Mouse (Mus musculus) embryonic facial prominence, embryonic 14.5 days (tissue): Measurements from ENCODE around the gene Ints1. TPM values are rescaled to one million over a fixed set of nuclear protein-coding genes. Genes with fewer than 3 reads are reported as not detected.
"Not testable (repeated sequence)": the region's sequence is repeated elsewhere in the genome, so short reads cannot be mapped to it uniquely, and the experiment has no call there.

ENCODE experiments used
- ATAC-seq: fragments of 200-750 bp; cut with Nextera tagmentation; 2 replicates; pipeline ENCODE4 v1.8.0; 2017; ENCODE audit warnings: low read depth, moderate number of reproducible peaks, moderate TSS enrichment
- DNase-seq: peaks from one replicate; pipeline ENCODE4 v3.0.0-alpha.2; 2015; ENCODE audit warnings: low spot score
- H3K27ac ChIP-seq: fragments of 300-500 bp; sonication (generic); replicated peaks from 2 replicates; pipeline ENCODE4 v1.5.1; 2014; ENCODE audit warnings: low read depth, mild to moderate bottlenecking, low read length, moderate library complexity
- H3K27me3 ChIP-seq: fragments of 300-500 bp; sonication (generic); replicated peaks from 2 replicates; pipeline ENCODE4 v1.6.1; 2014; ENCODE audit warnings: low read length; ENCODE audit not compliant: control insufficient read depth, insufficient read depth
- H3K36me3 ChIP-seq: fragments of 300-500 bp; sonication (generic); 2 replicates; pipeline ENCODE4 v1.6.1; 2014; ENCODE audit warnings: low read length, mixed read lengths; ENCODE audit not compliant: control insufficient read depth, insufficient read depth
- H3K4me1 ChIP-seq: fragments of 300-500 bp; sonication (generic); 2 replicates; pipeline ENCODE4 v1.6.1; 2014; ENCODE audit warnings: antibody characterized with exemption, low read length; ENCODE audit not compliant: control insufficient read depth, insufficient read depth
- H3K4me2 ChIP-seq: fragments of 300-500 bp; sonication (generic); 2 replicates; pipeline ENCODE4 v1.6.1; 2014; ENCODE audit warnings: low read depth, mild to moderate bottlenecking, low read length, moderate library complexity, mixed read lengths
- H3K4me3 ChIP-seq: fragments of 300-500 bp; sonication (generic); 2 replicates; pipeline ENCODE4 v1.5.1; 2014; ENCODE audit warnings: low read depth, mild to moderate bottlenecking, low read length
- H3K9ac ChIP-seq: fragments of 300-500 bp; sonication (generic); 2 replicates; pipeline ENCODE4 v1.6.1; 2014; ENCODE audit warnings: low read depth, mild to moderate bottlenecking, low read length, moderate library complexity, mixed read lengths
- H3K9me3 ChIP-seq: fragments of 300-500 bp; sonication (generic); 2 replicates; pipeline ENCODE4 v1.6.1; 2016; ENCODE audit warnings: low read length; ENCODE audit not compliant: control insufficient read depth
- WGBS: fragments of 180-500 bp; shearing (Covaris S2); extraction: QIAGEN DNeasy Blood & Tissue Kit; methylation state at CpG from one replicate; pipeline ENCODE4 v1.1.7; 2014; 5-methylcytosine and 5-hydroxymethylcytosine counted together
- polyA plus RNA-seq: library from polyadenylated mRNA; unstranded; fragments of >200 nt; fragmentation: Nextera tagmentation; extraction: Ambion mirVana; gene quantifications from 2 replicates; pipeline ENCODE4 v1.2.1, GENCODE M21; 2014

Gene Ints1
- polyA plus RNA-seq, 1 experiment from 2014 or later: 28.0 TPM

DNA sequence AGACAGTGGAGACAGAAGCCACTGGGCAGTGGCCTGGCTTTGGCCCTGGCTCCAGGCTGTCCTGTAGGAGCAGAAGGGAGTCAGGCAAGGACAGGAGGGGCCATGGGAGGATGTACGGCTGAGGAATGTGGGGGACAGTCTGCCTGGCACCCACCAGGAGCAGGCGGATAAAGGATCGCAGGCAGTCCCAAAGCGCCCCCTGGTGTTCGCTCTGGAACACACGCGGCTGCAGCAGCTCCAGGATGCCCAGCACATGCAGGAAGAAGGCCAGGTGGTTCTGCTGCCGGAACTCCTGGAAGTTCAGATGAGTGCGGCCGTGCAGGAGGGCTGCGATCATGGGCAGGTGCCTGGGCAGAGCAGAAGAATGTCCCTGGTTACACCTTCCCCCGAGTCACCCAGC is 20.7 kb downstream of the Ints1 start:
- H3K4me1 ChIP-seq: no peaks in the 10 kb centered on the region
- no peak overlapping the region for H3K27ac ChIP-seq
- ATAC-seq: no peak
- no peak overlapping the region for H3K4me3 ChIP-seq
- H3K9me3 ChIP-seq: no peaks in the 10 kb centered on the region
- no peak for DNase-seq
- peaks cover 89% of the 10 kb centered on the region for H3K36me3 ChIP-seq
- H3K27me3 ChIP-seq: no peaks in the 10 kb centered on the region
- no peak overlapping the region for H3K4me2 ChIP-seq
- WGBS: 19% methylated on average over 8 of the region's 12 CpGs
- no peak overlapping the region for H3K9ac ChIP-seq

DNA sequence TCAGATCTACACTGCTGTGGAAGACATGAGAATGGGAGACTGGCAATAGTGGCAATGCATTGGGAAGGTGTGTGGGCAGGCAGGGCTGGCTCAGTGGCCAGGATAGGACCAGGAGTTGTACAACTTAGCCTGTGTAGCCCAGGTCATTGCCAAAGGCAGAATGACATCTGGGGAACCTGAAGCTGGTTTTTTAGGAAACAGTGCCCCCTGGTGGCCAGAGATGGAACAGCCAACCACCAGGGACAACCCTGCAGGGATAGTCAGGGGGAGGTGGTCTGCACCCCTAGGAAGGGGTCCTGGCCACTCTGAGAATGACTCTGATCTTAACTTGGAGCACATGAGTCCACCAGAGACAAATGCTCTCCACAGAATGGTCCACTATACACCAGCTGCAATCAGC is 24.9 kb downstream of the Ints1 start:
- Histone ChIP-seq H3K27me3 (no peaks in the 10 kb centered on the region), H3K36me3 (peaks cover 47% of the 10 kb centered on the region), H3K9me3 (no peaks in the 10 kb centered on the region), H3K9ac (no peak overlapping the region), H3K27ac (no peak overlapping the region), H3K4me2 (no peak overlapping the region), H3K4me3 (no peak overlapping the region), H3K4me1 (no peaks in the 10 kb centered on the region)
- peak; percentile 31; the same call in 1 of the 2 replicates for ATAC-seq
- DNase-seq: no peak

DNA sequence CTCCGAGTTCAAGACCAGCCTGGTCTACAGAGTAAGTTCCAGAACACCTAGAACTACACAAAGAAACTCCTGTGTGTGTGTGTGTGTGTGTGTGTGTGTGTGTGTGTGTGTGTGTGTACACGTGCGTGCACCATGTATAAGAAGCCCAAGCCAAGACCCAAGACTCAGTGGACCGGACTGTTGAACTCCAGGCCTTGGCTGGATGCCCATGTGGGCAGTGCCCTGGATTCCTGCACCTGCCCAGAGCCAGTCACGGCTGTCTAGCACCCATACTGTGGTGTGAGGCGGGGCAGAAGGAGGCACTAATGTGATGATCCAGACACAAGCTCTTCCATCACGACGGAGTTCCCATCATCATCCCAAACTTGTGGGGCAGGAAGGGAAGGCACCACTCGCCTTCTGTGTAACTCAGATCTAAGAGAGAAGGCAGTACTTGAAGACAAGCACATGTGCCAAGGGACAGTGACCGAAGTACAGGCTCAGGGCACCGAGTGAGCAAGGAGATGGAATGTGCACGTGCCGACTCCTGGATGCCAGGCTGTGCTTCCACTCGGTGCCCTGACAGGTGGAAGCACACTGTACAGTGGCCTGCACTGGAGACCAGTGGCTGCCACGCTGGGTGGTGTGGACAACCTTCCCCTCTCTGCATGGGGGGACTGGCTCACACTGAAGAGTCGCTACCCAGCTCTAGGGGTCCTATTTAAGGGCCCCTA is 25.9 kb downstream of the Ints1 start:
- no peak overlapping the region for H3K9ac ChIP-seq

DNA sequence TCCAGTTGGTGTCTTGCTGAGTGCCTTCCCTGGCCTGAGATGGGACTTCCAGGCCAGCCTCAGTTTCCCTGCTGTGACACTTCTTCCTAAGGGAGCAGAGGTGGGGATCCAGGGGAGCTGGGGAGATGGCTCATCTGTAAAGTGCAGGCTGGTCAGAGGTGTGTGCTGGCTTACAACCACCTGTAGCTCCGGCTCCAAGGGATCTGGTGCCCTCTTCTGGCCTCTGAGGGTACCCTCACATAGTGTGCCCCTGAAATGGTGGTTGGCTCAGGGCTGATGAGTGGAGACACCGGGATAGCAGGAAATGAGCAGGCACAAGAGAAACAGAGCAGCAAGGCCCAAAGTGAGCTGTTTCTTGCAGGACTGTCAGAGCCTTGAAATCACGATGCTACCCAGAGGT is 29.7 kb downstream of the Ints1 start:
- ATAC-seq (peak; percentile 88), DNase-seq (peak; percentile 72)
- Histone ChIP-seq H3K36me3 (peaks cover 7% of the 10 kb centered on the region; the same call in 1 of the 2 replicates), H3K9ac (no peak overlapping the region), H3K9me3 (no peaks in the 10 kb centered on the region), H3K4me1 (no peaks in the 10 kb centered on the region), H3K27me3 (no peaks in the 10 kb centered on the region), H3K4me2 (no peak overlapping the region), H3K27ac (no peak overlapping the region), H3K4me3 (no peak overlapping the region)
- WGBS: 0% methylated on average over 3 of the region's 3 CpGs

More for the DNA sequence above, 25.9 kb downstream of the Ints1 start:
- Histone ChIP-seq H3K4me1 (no peaks in the 10 kb centered on the region), H3K4me3 (no peak overlapping the region), H3K27me3 (no peaks in the 10 kb centered on the region), H3K9me3 (no peaks in the 10 kb centered on the region), H3K36me3 (peaks cover 39% of the 10 kb centered on the region; the same call in 1 of the 2 replicates), H3K4me2 (no peak overlapping the region), H3K27ac (no peak overlapping the region)
- WGBS: 83% methylated on average over 15 of the region's 16 CpGs
- DNase-seq (no peak), ATAC-seq (no peak)

GRCm38 (mm10) chr5:139742640-139743039 is 32.8 kb downstream of the Ints1 start:
- not testable (repeated sequence) for H3K27me3 ChIP-seq, H3K4me1 ChIP-seq, H3K36me3 ChIP-seq, H3K4me2 ChIP-seq, ATAC-seq, H3K9me3 ChIP-seq, DNase-seq, H3K4me3 ChIP-seq, H3K27ac ChIP-seq
- WGBS: 31% methylated on average over 3 of the region's 3 CpGs
- H3K9ac ChIP-seq: peak overlapping the region; percentile 25; the same call in 1 of the 2 replicates

DNA sequence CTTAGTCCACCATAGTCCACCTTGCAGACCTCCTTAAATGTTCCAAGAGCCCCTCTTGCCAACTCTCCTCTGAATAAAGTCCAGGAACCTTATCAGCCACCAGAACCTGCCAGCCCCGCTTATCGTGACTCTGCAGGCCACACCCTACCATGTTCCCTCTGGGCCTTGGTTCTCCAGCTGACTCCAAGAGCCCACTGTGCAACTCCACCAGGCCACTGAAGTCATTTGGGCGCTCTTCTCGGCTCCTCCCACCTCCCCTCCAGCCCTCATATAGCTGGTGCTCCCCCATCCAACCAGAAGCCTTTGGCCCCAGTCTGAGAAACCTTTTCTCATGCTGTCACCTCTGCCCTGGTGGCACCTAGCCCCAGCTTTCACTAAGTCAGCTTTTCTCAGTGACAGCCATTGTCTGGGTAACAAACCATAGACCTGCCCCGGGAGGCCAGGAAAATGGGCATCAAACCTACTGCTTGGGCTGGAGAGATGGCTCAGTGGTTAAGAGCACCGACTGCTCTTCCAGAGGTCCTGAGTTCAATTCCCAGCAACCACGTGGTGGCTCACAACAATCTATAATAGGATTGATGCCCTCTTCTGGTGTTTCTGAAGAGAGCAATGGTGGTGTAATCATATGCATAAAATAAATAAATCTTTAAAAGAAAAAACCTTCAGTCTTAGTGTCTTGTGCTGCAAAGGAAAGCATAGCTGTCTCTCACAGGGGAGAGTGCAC is 36.7 kb downstream of the Ints1 start:
- no peak overlapping the region for H3K4me2 ChIP-seq
- no peaks in the 10 kb centered on the region for H3K27me3 ChIP-seq
- H3K4me1 ChIP-seq: peaks cover 26% of the 10 kb centered on the region
- DNase-seq (no peak), ATAC-seq (no peak)
- H3K4me3 ChIP-seq: no peak overlapping the region
- H3K27ac ChIP-seq: no peak overlapping the region
- WGBS: 74% methylated on average over 7 of the region's 7 CpGs
- no peaks in the 10 kb centered on the region for H3K9me3 ChIP-seq
- H3K9ac ChIP-seq: no peak overlapping the region
- H3K36me3 ChIP-seq: no peaks in the 10 kb centered on the region

GRCm38 (mm10) chr5:139737841-139738591 is 37.5 kb downstream of the Ints1 start:
- H3K4me3 ChIP-seq: no peak overlapping the region
- peaks cover 26% of the 10 kb centered on the region for H3K4me1 ChIP-seq
- H3K27me3 ChIP-seq: no peaks in the 10 kb centered on the region
- DNase-seq (peak; percentile 65), ATAC-seq (no peak)
- H3K9ac ChIP-seq: no peak overlapping the region
- WGBS: 76% methylated on average over 13 of the region's 14 CpGs
- no peaks in the 10 kb centered on the region for H3K9me3 ChIP-seq
- H3K27ac ChIP-seq: no peak overlapping the region
- no peaks in the 10 kb centered on the region for H3K36me3 ChIP-seq
- no peak overlapping the region for H3K4me2 ChIP-seq

DNA sequence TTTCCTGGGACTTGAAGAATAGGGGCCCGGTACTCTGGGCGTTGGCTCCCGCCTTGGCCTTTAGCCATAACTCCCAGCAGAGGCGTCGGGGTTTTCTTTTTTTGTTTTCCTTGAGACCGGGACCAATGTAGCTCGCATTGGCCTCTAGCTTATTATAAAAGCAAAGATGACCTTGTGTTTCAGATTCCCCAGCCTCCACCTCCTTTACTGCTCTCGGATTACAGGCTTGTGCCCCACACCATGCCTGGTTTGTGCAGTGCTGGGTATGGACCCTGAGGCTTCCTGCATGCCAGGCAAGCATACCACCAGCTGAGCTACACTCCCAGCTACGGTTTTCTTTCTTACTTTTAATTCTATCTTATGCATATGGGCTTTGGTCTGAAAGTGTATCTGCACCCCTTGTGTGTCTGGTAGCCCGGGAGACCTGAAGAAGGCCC is 39.0 kb downstream of the Ints1 start:
- WGBS: 10% methylated on average over 10 of the region's 10 CpGs
- ATAC-seq (peak; percentile 67), DNase-seq (no peak)
- Histone ChIP-seq H3K9ac (peak overlapping the region; percentile 41), H3K27ac (peak overlapping the region; percentile 66), H3K4me2 (peak overlapping the region; percentile 98), H3K27me3 (no peaks in the 10 kb centered on the region), H3K4me1 (peaks cover 34% of the 10 kb centered on the region), H3K36me3 (no peaks in the 10 kb centered on the region), H3K9me3 (no peaks in the 10 kb centered on the region), H3K4me3 (peak overlapping the region; percentile 58)
